Comparison of ENCODE assay signal across 8 mouse cellular contexts in genomic region chrX:75096163-75096770, GRCm38 (mm10). TPM values are rescaled to one million over a fixed set of nuclear protein-coding genes. Genes with fewer than 3 reads are reported as not detected.
DNase-seq lines count a peak whose midpoint lies in the region; ATAC-seq and TF ChIP-seq lines count a peak whose summit lies in the region.

No protein-coding gene starts in this region.

- no peaks in the 10 kb centered on the region for H3K9me3 ChIP-seq in heart, postnatal 0 days (replicated peaks; ENCODE audit: control insufficient read depth, low read length)

- no peak for DNase-seq in thymus, adult 2 months
- no peak for DNase-seq in thymus, postnatal 25 days
- DNase-seq in c-Kit-negative CD71-positive TER-119-positive erythroid progenitor cells, embryonic 14.5 days (ENCODE audit: low read depth, low spot score) = peak; percentile 27
- DNase-seq in heart, postnatal 0 days (ENCODE audit: low spot score) = no peak
- peak; percentile 7 for DNase-seq in liver
- no peak for DNase-seq in urinary bladder, postnatal 10 days (ENCODE audit: low spot score)
- no peak for DNase-seq in Muller cell, postnatal 12 days (ENCODE audit: inconsistent ontology term)

- TF ChIP-seq EP300 in heart, postnatal 0 days (IDR thresholded peaks at IDR 0.05; ENCODE audit: low read depth) = no peak

- ATAC-seq in heart, postnatal 0 days (ENCODE audit: insufficient read depth, low read depth) = no peak

- no peak for TF ChIP-seq POLR2A in thymus, adult 2 months (IDR thresholded peaks at IDR 0.05; ENCODE audit: control insufficient read depth, extremely low read depth, insufficient read depth, low read length, poor library complexity)
- no peak for TF ChIP-seq POLR2A in olfactory bulb, adult 2 months (IDR thresholded peaks at IDR 0.05; ENCODE audit: insufficient read depth, low read depth, low read length)

- peak overlapping the region; percentile 28 for H3K27ac ChIP-seq in thymus, adult 2 months (ENCODE audit: control insufficient read depth, insufficient read depth, low read length)
- peak overlapping the region; percentile 84 for H3K27ac ChIP-seq in heart, postnatal 0 days (ENCODE audit: low read depth)
- H3K27ac ChIP-seq in olfactory bulb, adult 2 months (ENCODE audit: insufficient read depth, low read depth, low read length) = 0 out of 2 replicates have a peak overlapping the region, but pooled peaks have one; percentile 54

- peak overlapping the region; percentile 82 for H3K4me3 ChIP-seq in thymus, adult 2 months (ENCODE audit: control insufficient read depth, insufficient read depth, low read length)
- H3K4me3 ChIP-seq in heart, postnatal 0 days (ENCODE audit: low read depth, low read length) = peak overlapping the region; percentile 58
- H3K4me3 ChIP-seq in olfactory bulb, adult 2 months (ENCODE audit: insufficient read depth, low read depth, low read length) = peak overlapping the region; percentile 72

- TF ChIP-seq CTCF in thymus, adult 2 months (IDR thresholded peaks at IDR 0.05; ENCODE audit: borderline replicate concordance, control insufficient read depth, extremely low read depth, insufficient read depth, low read length, poor library complexity) = no peak
- no peak for TF ChIP-seq CTCF in heart, postnatal 0 days (IDR thresholded peaks at IDR 0.05; ENCODE audit: low read depth)
- no peak for TF ChIP-seq CTCF in olfactory bulb, adult 2 months (IDR thresholded peaks at IDR 0.05; ENCODE audit: insufficient read depth, low read depth, low read length)

- H3K27me3 ChIP-seq in thymus, adult 2 months (ENCODE audit: control insufficient read depth, insufficient read depth, low read length) = no peaks in the 10 kb centered on the region
- H3K27me3 ChIP-seq in heart, postnatal 0 days (ENCODE audit: control insufficient read depth, insufficient read depth, low read length) = no peaks in the 10 kb centered on the region

- H3K36me3 ChIP-seq in thymus, adult 2 months (ENCODE audit: control insufficient read depth, insufficient read depth, low read length) = peaks cover 13% of the 10 kb centered on the region; the same call in 1 of the 2 replicates
- peaks cover 15% of the 10 kb centered on the region; the same call in 1 of the 2 replicates for H3K36me3 ChIP-seq in heart, postnatal 0 days (replicated peaks; ENCODE audit: control insufficient read depth, insufficient read depth, low read length)

- no peaks in the 10 kb centered on the region for H3K4me1 ChIP-seq in thymus, adult 2 months (replicated peaks; ENCODE audit: control insufficient read depth, insufficient read depth, low read length)
- H3K4me1 ChIP-seq in heart, postnatal 0 days (ENCODE audit: control insufficient read depth, insufficient read depth) = no peaks in the 10 kb centered on the region
- no peaks in the 10 kb centered on the region for H3K4me1 ChIP-seq in olfactory bulb, adult 2 months (ENCODE audit: control insufficient read depth, insufficient read depth, low read length)

- peak overlapping the region; percentile 79 for H3K4me2 ChIP-seq in heart, postnatal 0 days (ENCODE audit: low read depth, low read length)

- H3K9ac ChIP-seq in heart, postnatal 0 days (replicated peaks; ENCODE audit: low read depth, low read length) = peak overlapping the region; percentile 46

- 2% methylated on average over 23 of the region's 23 CpGs for WGBS in thymus, adult 2 months
- 20% methylated on average over 23 of the region's 23 CpGs for WGBS in heart, postnatal 0 days
- WGBS in olfactory bulb, adult 2 months = 17% methylated on average over 23 of the region's 23 CpGs

RNA-seq across cellular contexts. Expression of gene Dkc1, which starts 0.6 kb away (rescaled TPM):
- polyA plus RNA-seq in thymus, adult 2 months (2012; rRNA removed) = 22.0 and 28.8 TPM in 2 replicates
- 10.5 and 22.8 TPM in 2 replicates for total RNA-seq in heart, postnatal 0 days (2014; rRNA removed; ENCODE audit: low replicate concordance)
- polyA plus RNA-seq in heart, postnatal 0 days (2015; fragmentation: Nextera tagmentation; extraction: Ambion mirVana) = 39.4 and 44.8 TPM in 2 replicates
- not detected in 2 replicates for polyA plus RNA-seq in olfactory bulb, adult 2 months (2012; ENCODE audit: insufficient read depth, insufficient read length, low replicate concordance, missing spikeins)

RNA-seq across cellular contexts. Expression of gene Gab3, which starts 11.0 kb away (rescaled TPM):
- polyA plus RNA-seq in thymus, adult 2 months (2012; rRNA removed) = 2.6 and 3.0 TPM in 2 replicates
- total RNA-seq in heart, postnatal 0 days (2014; rRNA removed; ENCODE audit: low replicate concordance) = 3.8 and 4.6 TPM in 2 replicates
- polyA plus RNA-seq in heart, postnatal 0 days (2015; fragmentation: Nextera tagmentation; extraction: Ambion mirVana) = 2.7 and 3.1 TPM in 2 replicates
- polyA plus RNA-seq in olfactory bulb, adult 2 months (2012; ENCODE audit: insufficient read depth, insufficient read length, low replicate concordance, missing spikeins) = not detected in 2 replicates

RNA-seq across cellular contexts. Expression of gene Mpp1, which starts 34.5 kb away (rescaled TPM):
- polyA plus RNA-seq in thymus, adult 2 months (2012; rRNA removed) = 126 and 131 TPM in 2 replicates
- 35.3 and 36.9 TPM in 2 replicates for total RNA-seq in heart, postnatal 0 days (2014; rRNA removed; ENCODE audit: low replicate concordance)
- polyA plus RNA-seq in heart, postnatal 0 days (2015; fragmentation: Nextera tagmentation; extraction: Ambion mirVana) = 20.8 and 21.1 TPM in 2 replicates
- not detected in 2 replicates for polyA plus RNA-seq in olfactory bulb, adult 2 months (2012; ENCODE audit: insufficient read depth, insufficient read length, low replicate concordance, missing spikeins)

Comparison
In these comparisons a context has a peak if more than half of its experiments do, and no peak if none do; other contexts are left out.
1. DNase-seq: peak in c-Kit-negative CD71-positive TER-119-positive erythroid progenitor cells, embryonic 14.5 days (single experiment) and liver (single experiment); none in thymus, adult 2 months (single experiment), thymus, postnatal 25 days (single experiment), heart, postnatal 0 days (single experiment), urinary bladder, postnatal 10 days (single experiment) and Muller cell, postnatal 12 days (single experiment).
2. H3K27ac ChIP-seq: peak in every context shown above with its lines; median percentile 84 in heart, postnatal 0 days; 54 in olfactory bulb, adult 2 months; 28 in thymus, adult 2 months.
3. Peak in every context shown above with its lines, with median percentiles within 50 percentile points of each other: H3K4me3 ChIP-seq.